Mouse (Mus musculus) T-helper 2 cell (primary cell): ENCODE measurements around the gene Fgr.

Source experiments
- in situ Hi-C: fragments of 300-600 bp; cut with MboI, MseI; formaldehyde crosslinking; loops from one replicate; pipeline ENCODE4 v1.15.1; 2025; ENCODE audit warnings: high pct_unique_total_duplicates

Fgr gene

GRCm38 (mm10) chr4:132983664-132984512 is 10.0 kb downstream of the Fgr start:
- in situ Hi-C loops, result no loop called here

GRCm38 (mm10) chr4:132988581-132989355 is 14.9 kb downstream of the Fgr start:
- in situ Hi-C loops, result no loop called here

GRCm38 (mm10) chr4:132993553-132993952 is 19.7 kb downstream of the Fgr start:
- in situ Hi-C loops, result no loop called here

GRCm38 (mm10) chr4:132997469-132998237 is 23.8 kb downstream of the Fgr start:
- in situ Hi-C loops, result no loop called here

- in situ Hi-C loops, result loop anchor here (5.0 kb wide), 1 partner anchor 51 kb away; no protein-coding TSS in a partner anchor
Observed at GRCm38 (mm10) chr4:133002896-133003295, 29.0 kb downstream of the Fgr start.

GRCm38 (mm10) chr4:133003316-133004018 is 29.6 kb downstream of the Fgr start:
- in situ Hi-C loops, result loop anchor here (5.0 kb wide), 1 partner anchor 51 kb away; no protein-coding TSS in a partner anchor

GRCm38 (mm10) chr4:133005233-133005632 is 31.3 kb downstream of the Fgr start:
- in situ Hi-C loops, result loop anchor here (5.0 kb wide), 1 partner anchor 182 kb away; no protein-coding TSS in a partner anchor

- in situ Hi-C loops, result loop anchor here (5.0 kb wide), 1 partner anchor 181 kb away; no protein-coding TSS in a partner anchor
Observed at GRCm38 (mm10) chr4:133005885-133006451, 32.1 kb downstream of the Fgr start.

GRCm38 (mm10) chr4:133007513-133008380 is 33.9 kb downstream of the Fgr start:
- in situ Hi-C loops, result loop anchor here (5.0 kb wide), 1 partner anchor 180 kb away; no protein-coding TSS in a partner anchor

- in situ Hi-C loops, result loop anchor here (5.0 kb wide), 1 partner anchor 178 kb away; no protein-coding TSS in a partner anchor
Observed at GRCm38 (mm10) chr4:133009131-133009530, 35.2 kb downstream of the Fgr start.

- in situ Hi-C loops, result loop anchor here (5.0 kb wide), 1 partner anchor 178 kb away; no protein-coding TSS in a partner anchor
Observed at GRCm38 (mm10) chr4:133009676-133010075, 35.8 kb downstream of the Fgr start.

- in situ Hi-C loops, result no loop called here
Observed at GRCm38 (mm10) chr4:133010611-133011010, 36.7 kb downstream of the Fgr start.

- in situ Hi-C loops, result no loop called here
Observed at GRCm38 (mm10) chr4:133011028-133011820, 37.3 kb downstream of the Fgr start, which contains the start of gene Ahdc1. Ahdc1 (plus strand) TSS chr4:133011260.

- in situ Hi-C loops, result no loop called here
Observed at GRCm38 (mm10) chr4:133011821-133012775, 38.2 kb downstream of the Fgr start.

- in situ Hi-C loops, result no loop called here
Observed at GRCm38 (mm10) chr4:133012776-133013265, 38.9 kb downstream of the Fgr start.

GRCm38 (mm10) chr4:133013266-133013891 is 39.5 kb downstream of the Fgr start:
- in situ Hi-C loops, result no loop called here

GRCm38 (mm10) chr4:133014088-133014487 is 40.2 kb downstream of the Fgr start:
- in situ Hi-C loops, result no loop called here
